Mouse (Mus musculus) ES-Bruce4 (cell line): ENCODE results near the gene Gm39115.

Experiments used
- CTCF ChIP-seq: IDR thresholded peaks from one replicate; pipeline ENCODE4 v1.8.1; 2011; ENCODE audit warnings: low read depth, low read length
- EP300 ChIP-seq: IDR thresholded peaks from 2 replicates; pipeline ENCODE4 v1.6.1; 2011; ENCODE audit warnings: low read depth, low read length; ENCODE audit not compliant: insufficient read depth
- POLR2A ChIP-seq: IDR thresholded peaks from one replicate; pipeline ENCODE4 v1.8.1; 2011; ENCODE audit warnings: low read length; ENCODE audit not compliant: insufficient read depth

GRCm38 (mm10) chr7:142087069-142087652 is 48.7 kb downstream of the Gm39115 start:
- TF ChIP-seq EP300 (no peak), CTCF (no peak), POLR2A (no peak)
